In genomic region chr10:94514506-94515178, GRCm38 (mm10) we compare ENCODE assay signal across 8 mouse cellular contexts.
DNase-seq lines count a peak whose midpoint lies in the region; ATAC-seq and TF ChIP-seq lines count a peak whose summit lies in the region.

No protein-coding gene starts in this region.

- intact Hi-C loops in left cerebral cortex, postnatal 36 days (cut with DNase I), result loop anchor here (5.0 kb wide), 3 partner anchors 68 to 107 kb away; no protein-coding TSS in a partner anchor

- peak overlapping the region; percentile 74 for H3K27ac ChIP-seq in intestine, embryonic 15.5 days
- peak overlapping the region; percentile 63 for H3K27ac ChIP-seq in small intestine, adult 2 months (ENCODE audit: insufficient read depth, low read depth, low read length)

- H3K27me3 ChIP-seq in intestine, embryonic 15.5 days (replicated peaks), result no peaks in the 10 kb centered on the region
- H3K27me3 ChIP-seq in small intestine, adult 2 months (ENCODE audit: control insufficient read depth, insufficient read depth, low read length), result no peaks in the 10 kb centered on the region

- H3K9me3 ChIP-seq in intestine, embryonic 15.5 days, result no peaks in the 10 kb centered on the region

- peak; percentile 77 to 90 for DNase-seq in adrenal gland, adult (ENCODE audit: inconsistent age in 2 of 2, low spot score in 1 of 2)
- DNase-seq in embryo, embryonic 10 days (ENCODE audit: low spot score), result peak; percentile 61
- peak; percentile 62 to 78 for DNase-seq in gastrocnemius, postnatal 4 days (ENCODE audit: low spot score in 2 of 2)
- peak; percentile 63 to 77 for DNase-seq in left cerebral cortex, postnatal 36 days (ENCODE audit: low spot score in 2 of 2)
- peak; percentile 59 for DNase-seq in mesoderm, embryonic 11.5 days (ENCODE audit: low read depth, low spot score)

- WGBS in intestine, embryonic 15.5 days, result under 1% methylated on average over 71 of the region's 71 CpGs
- under 1% methylated on average over 71 of the region's 71 CpGs for WGBS in small intestine, adult 2 months

- H3K4me1 ChIP-seq in intestine, embryonic 15.5 days (replicated peaks), result 0 out of 2 replicates have a peak, but pooled peaks cover 3% of the 10 kb centered on the region
- H3K4me1 ChIP-seq in small intestine, adult 2 months (ENCODE audit: control insufficient read depth, insufficient read depth, insufficient read length, low read length), result peaks cover 2% of the 10 kb centered on the region; the same call in 1 of the 2 replicates

- H3K4me2 ChIP-seq in intestine, embryonic 15.5 days (replicated peaks), result peak overlapping the region; percentile 82

- H3K9ac ChIP-seq in intestine, embryonic 15.5 days, result peak overlapping the region; percentile 78

- peak overlapping the region; percentile 82 for H3K4me3 ChIP-seq in intestine, embryonic 15.5 days (replicated peaks)
- peak overlapping the region; percentile 90 for H3K4me3 ChIP-seq in small intestine, adult 2 months (ENCODE audit: low read depth, low read length)

- no peak for TF ChIP-seq CTCF in small intestine, adult 2 months (IDR thresholded peaks at IDR 0.05; ENCODE audit: extremely low read depth, insufficient read length, insufficient replicate concordance, low read depth, low read length)

- ATAC-seq in intestine, embryonic 15.5 days, result peak; percentile 94
- no peak; the same call in 1 of the 2 replicates for ATAC-seq in monocyte, adult 5-6 weeks (replicated peaks; ENCODE audit: insufficient number of reproducible peaks, low FRiP score, low TSS enrichment, poor library complexity, severe bottlenecking)

- peak; percentile 47; the same call in 1 of the 2 replicates for TF ChIP-seq POLR2A in small intestine, adult 2 months (IDR thresholded peaks at IDR 0.05; ENCODE audit: low read depth, low read length)

- H3K36me3 ChIP-seq in intestine, embryonic 15.5 days, result no peaks in the 10 kb centered on the region
- no peaks in the 10 kb centered on the region for H3K36me3 ChIP-seq in small intestine, adult 2 months (ENCODE audit: control insufficient read depth, insufficient read depth, low read length)
